In genomic region chr4:140770433-140770832, GRCm38 (mm10) we compare ENCODE assay signal across 8 mouse cellular contexts. TPM values are rescaled to one million over a fixed set of nuclear protein-coding genes. Genes with fewer than 3 reads are reported as not detected.
DNase-seq lines count a peak whose midpoint lies in the region; ATAC-seq lines count a peak whose summit lies in the region.

No protein-coding gene starts in this region.

- peak overlapping the region; percentile 51 for H3K4me3 ChIP-seq in erythroblast, embryonic 14.5 days (replicated peaks)
- peak overlapping the region; percentile 27 for H3K4me3 ChIP-seq in embryonic facial prominence, embryonic 13.5 days
- H3K4me3 ChIP-seq in heart, embryonic 14.5 days (ENCODE audit: control insufficient read depth in 1 of 2, insufficient read depth in 1 of 2, low read depth in 1 of 2, low read length in 2 of 2), result peak overlapping the region; percentile 40 to 52
- H3K4me3 ChIP-seq in macrophage (ENCODE audit: inconsistent target), result peak overlapping the region; percentile 16

- peak; percentile 53 for DNase-seq in kidney, postnatal 14 days
- peak; percentile 15 for DNase-seq in yolk sac, embryonic 10.5 days (ENCODE audit: low spot score)
- no peak for DNase-seq in right cerebral cortex, adult 2 months (ENCODE audit: low spot score in 2 of 2)

- H3K27me3 ChIP-seq in erythroblast, embryonic 14.5 days (ENCODE audit: control insufficient read depth), result no peaks in the 10 kb centered on the region
- no peaks in the 10 kb centered on the region for H3K27me3 ChIP-seq in embryonic facial prominence, embryonic 13.5 days
- no peaks in the 10 kb centered on the region for H3K27me3 ChIP-seq in heart, embryonic 14.5 days (ENCODE audit: control insufficient read depth, insufficient read depth, low read length)

- peaks cover 17% of the 10 kb centered on the region for H3K4me1 ChIP-seq in erythroblast, embryonic 14.5 days (ENCODE audit: control insufficient read depth)
- H3K4me1 ChIP-seq in embryonic facial prominence, embryonic 13.5 days, result peaks cover 6% of the 10 kb centered on the region; the same call in 1 of the 2 replicates
- peaks cover 0 to 2% of the 10 kb centered on the region in 2 experiments; a peak in 1 of 4 replicates for H3K4me1 ChIP-seq in heart, embryonic 14.5 days (ENCODE audit: control insufficient read depth in 2 of 2, insufficient read depth in 2 of 2, low read length in 2 of 2)

- H3K9me3 ChIP-seq in erythroblast, embryonic 14.5 days (ENCODE audit: control insufficient read depth, low read length), result peaks cover 2% of the 10 kb centered on the region; the same call in 1 of the 2 replicates
- no peaks in the 10 kb centered on the region for H3K9me3 ChIP-seq in embryonic facial prominence, embryonic 13.5 days
- H3K9me3 ChIP-seq in heart, embryonic 14.5 days (ENCODE audit: control insufficient read depth, low read length), result no peaks in the 10 kb centered on the region

- no peak overlapping the region for H3K27ac ChIP-seq in embryonic facial prominence, embryonic 13.5 days
- H3K27ac ChIP-seq in heart, embryonic 14.5 days (replicated peaks in 1 of 2; ENCODE audit: control insufficient read depth in 1 of 2, insufficient read depth in 1 of 2, low read depth in 2 of 2, low read length in 2 of 2), result peak overlapping the region; percentile 63 to 66
- H3K27ac ChIP-seq in macrophage, result peak overlapping the region; percentile 74

- peak overlapping the region; percentile 54 for H3K9ac ChIP-seq in embryonic facial prominence, embryonic 13.5 days
- H3K9ac ChIP-seq in heart, embryonic 14.5 days (ENCODE audit: low read length), result peak overlapping the region; percentile 66

- ATAC-seq in erythroblast, adult 5-6 weeks (replicated peaks; ENCODE audit: low FRiP score, poor library complexity, severe bottlenecking), result no peak
- no peak for ATAC-seq in embryonic facial prominence, embryonic 13.5 days (ENCODE audit: insufficient number of reproducible peaks, insufficient read depth, low FRiP score, low TSS enrichment, low read depth)
- no peak for ATAC-seq in heart, embryonic 14.5 days (ENCODE audit: insufficient number of reproducible peaks, insufficient read depth, low FRiP score, low read depth)

- no peaks in the 10 kb centered on the region; the same call in 1 of the 2 replicates for H3K79me2 ChIP-seq in macrophage (ENCODE audit: inconsistent target)

- WGBS in embryonic facial prominence, embryonic 13.5 days, result 3% methylated on average over 13 of the region's 13 CpGs
- 7% methylated on average over 13 of the region's 13 CpGs for WGBS in heart, embryonic 14.5 days
- 14% methylated on average over 13 of the region's 13 CpGs for WGBS in macrophage (ENCODE audit: missing documents)

- H3K4me2 ChIP-seq in embryonic facial prominence, embryonic 13.5 days, result peak overlapping the region; percentile 49
- H3K4me2 ChIP-seq in heart, embryonic 14.5 days (ENCODE audit: low read length), result peak overlapping the region; percentile 69

- H3K36me3 ChIP-seq in erythroblast, embryonic 14.5 days (ENCODE audit: control insufficient read depth), result no peaks in the 10 kb centered on the region
- no peaks in the 10 kb centered on the region for H3K36me3 ChIP-seq in embryonic facial prominence, embryonic 13.5 days
- no peaks in the 10 kb centered on the region for H3K36me3 ChIP-seq in heart, embryonic 14.5 days (ENCODE audit: control insufficient read depth, insufficient read depth, low read length)
- H3K36me3 ChIP-seq in macrophage (ENCODE audit: inconsistent target), result no peaks in the 10 kb centered on the region

RNA-seq across cellular contexts. Expression of gene Padi4, which starts 3.6 kb away (rescaled TPM):
- polyA plus RNA-seq in erythroblast, embryonic 14.5 days (2012), result 0.88 TPM in 1 of 2 replicates, not detected in the other
- 17.6 and 18.6 TPM in 2 replicates for total RNA-seq in erythroblast, adult 5-6 weeks (2015; ENCODE audit: low replicate concordance)
- 11.6 and 13.5 TPM in 2 replicates for total RNA-seq in erythroblast, adult 5-6 weeks (2017; ENCODE audit: low replicate concordance)
- 0.15 TPM in 1 of 2 replicates, not detected in the other for polyA plus RNA-seq in embryonic facial prominence, embryonic 13.5 days (2015; fragmentation: Nextera tagmentation; extraction: Ambion mirVana)
- 1.9 and 2.1 TPM in 2 replicates for polyA plus RNA-seq in heart, embryonic 14.5 days (2014; fragmentation: Nextera tagmentation; extraction: Ambion mirVana)
- 10 to 100 TPM in 10 of 26 experiments, 1 to 10 TPM in 16; 2.3 to 15.7 (median 9.2) TPM for total RNA-seq in macrophage (2018; cell fraction: chromatin; rRNA removed)
- 1 to 10 TPM; 2.2 to 6.1 (median 4.0) TPM for total RNA-seq in macrophage (2018; cell fraction: cytosol; rRNA removed)
- 10 to 100 TPM in 18 of 26 experiments, 1 to 10 TPM in 8; 3.1 to 23.5 (median 15.3) TPM for total RNA-seq in macrophage (2018; cell fraction: nucleus; rRNA removed)
- polyA plus RNA-seq in macrophage (2018), result 3.2 to 9.2 TPM (median 6.7 TPM) in 3 replicates

RNA-seq across cellular contexts. Expression of gene Padi6, which starts 28.0 kb away (rescaled TPM):
- not detected in 2 replicates for polyA plus RNA-seq in erythroblast, embryonic 14.5 days (2012)
- not detected in 2 replicates for total RNA-seq in erythroblast, adult 5-6 weeks (2015; ENCODE audit: low replicate concordance)
- not detected in 2 replicates for total RNA-seq in erythroblast, adult 5-6 weeks (2017; ENCODE audit: low replicate concordance)
- not detected in 2 replicates for polyA plus RNA-seq in embryonic facial prominence, embryonic 13.5 days (2015; fragmentation: Nextera tagmentation; extraction: Ambion mirVana)
- not detected in 2 replicates for polyA plus RNA-seq in heart, embryonic 14.5 days (2014; fragmentation: Nextera tagmentation; extraction: Ambion mirVana)
- not detected for total RNA-seq in macrophage (2018; cell fraction: chromatin; rRNA removed)
- not detected for total RNA-seq in macrophage (2018; cell fraction: cytosol; rRNA removed)
- not detected for total RNA-seq in macrophage (2018; cell fraction: nucleus; rRNA removed)
- not detected in 3 replicates for polyA plus RNA-seq in macrophage (2018)

RNA-seq across cellular contexts. Expression of gene Padi3, which starts 40.0 kb away (rescaled TPM):
- polyA plus RNA-seq in erythroblast, embryonic 14.5 days (2012), result 0.02 TPM in 1 of 2 replicates, not detected in the other
- total RNA-seq in erythroblast, adult 5-6 weeks (2015; ENCODE audit: low replicate concordance), result not detected in 2 replicates
- not detected in 2 replicates for total RNA-seq in erythroblast, adult 5-6 weeks (2017; ENCODE audit: low replicate concordance)
- polyA plus RNA-seq in embryonic facial prominence, embryonic 13.5 days (2015; fragmentation: Nextera tagmentation; extraction: Ambion mirVana), result 0.14 and 0.28 TPM in 2 replicates
- polyA plus RNA-seq in heart, embryonic 14.5 days (2014; fragmentation: Nextera tagmentation; extraction: Ambion mirVana), result not detected in 2 replicates
- total RNA-seq in macrophage (2018; cell fraction: chromatin; rRNA removed), result under 1 TPM in 1 of 26 experiments, not detected in 25; 0.24 TPM
- total RNA-seq in macrophage (2018; cell fraction: cytosol; rRNA removed), result under 1 TPM; 0.03 to 0.29 (median 0.09) TPM
- total RNA-seq in macrophage (2018; cell fraction: nucleus; rRNA removed), result not detected
- 0.11 to 0.18 TPM (median 0.17 TPM) in 3 replicates for polyA plus RNA-seq in macrophage (2018)

Comparison
In these comparisons a context has a peak if more than half of its experiments do, and no peak if none do; other contexts are left out.
1. DNase-seq: peak in kidney, postnatal 14 days (single experiment) and yolk sac, embryonic 10.5 days (single experiment); none in right cerebral cortex, adult 2 months (0 of 2).
2. Peak in every context shown above with its lines, with median percentiles within 50 percentile points of each other: H3K4me3 ChIP-seq.